Mouse (Mus musculus) CH12.LX (cell line): ENCODE measurements at regions not wholly inside any gene's neighbourhood (a gene's known extent, or its start where the extent isn't known, plus 50 kb on each side); places are given as distances from the start of the nearest gene placed in this dataset.
A peak's percentile ranks its signal among the peaks of the same experiment; 100 is the strongest.

Source experiments
- DNase-seq: peaks from one replicate; pipeline ENCODE4 v3.0.0-alpha.2; 2013; ENCODE audit errors: extremely low read depth
- H3K27ac ChIP-seq: 2 replicates; pipeline ENCODE4 v1.5.1; 2012; ENCODE audit warnings: low read depth, mild to moderate bottlenecking, control low read depth, moderate library complexity; ENCODE audit not compliant: insufficient read depth
- H3K27me3 ChIP-seq: replicated peaks from 2 replicates; pipeline ENCODE3; 2012; ENCODE audit warnings: inconsistent platforms
- H3K36me3 ChIP-seq, 2 experiments: replicated peaks in 1 of 2; 2 replicates each; pipeline versions ENCODE3 to v1.6.1; 2012; ENCODE audit warnings: inconsistent platforms in 1 of 2, low read length in 1 of 2, mild to moderate bottlenecking in 1 of 2, mixed read lengths in 1 of 2, moderate library complexity in 1 of 2; ENCODE audit not compliant: control insufficient read depth in 1 of 2, insufficient read depth in 1 of 2
- H3K4me1 ChIP-seq, 2 experiments: 2 replicates each; pipeline ENCODE4 v1.6.1; 2012; ENCODE audit warnings: inconsistent platforms in 1 of 2, moderate library complexity in 1 of 2; ENCODE audit not compliant: insufficient read depth in 2 of 2, control insufficient read depth in 1 of 2
- H3K4me2 ChIP-seq: 2 replicates; pipeline ENCODE4 v1.6.1; 2012; ENCODE audit warnings: low read depth, mild to moderate bottlenecking, control low read depth; ENCODE audit not compliant: poor library complexity, insufficient read depth, severe bottlenecking
- H3K4me3 ChIP-seq, 3 experiments: fragments of 150-350 bp in 1 of 3; sonication (generic) in 1 of 3; replicated peaks in 1 of 3; 2 replicates each; pipeline versions ENCODE3 to v1.5.1; 2011 to 2012; ENCODE audit warnings: low read depth in 2 of 3, low read length in 2 of 3, mild to moderate bottlenecking in 2 of 3, moderate library complexity in 2 of 3, control low read depth in 1 of 3, improper control_type of control experiment in 1 of 3, inconsistent platforms in 1 of 3, mixed read lengths in 1 of 3; ENCODE audit not compliant: poor library complexity in 1 of 3
- H3K79me2 ChIP-seq: replicated peaks from 2 replicates; pipeline ENCODE4 v1.6.1; 2012; ENCODE audit warnings: mild to moderate bottlenecking, moderate library complexity; ENCODE audit not compliant: control insufficient read depth, poor library complexity, insufficient read depth, severe bottlenecking; ENCODE audit errors: extremely low read depth
- H3K9ac ChIP-seq: 2 replicates; pipeline ENCODE4 v1.6.1; 2012; ENCODE audit warnings: low read depth, mild to moderate bottlenecking, control low read depth, moderate library complexity; ENCODE audit not compliant: insufficient read depth
- H3K9me3 ChIP-seq: replicated peaks from 2 replicates; pipeline ENCODE3; 2012; ENCODE audit warnings: low read length, inconsistent platforms, mixed read lengths
- BHLHE40 ChIP-seq: IDR thresholded peaks from 2 replicates; pipeline ENCODE4 v1.6.1; 2011; ENCODE audit warnings: mild to moderate bottlenecking, low read depth, low read length, improper control_type of control experiment
- CHD1 ChIP-seq: IDR thresholded peaks from 2 replicates; pipeline ENCODE4 v1.6.1; 2012; ENCODE audit warnings: low read depth, low read length, improper control_type of control experiment, inconsistent platforms
- CTCF ChIP-seq, 2 experiments: IDR thresholded peaks in 1 of 2; conservative IDR thresholded peaks in 1 of 2; 2 replicates each; pipeline ENCODE4 v1.5.1; 2011 to 2012; ENCODE audit warnings: low read depth in 2 of 2, low read length in 2 of 2, improper control_type of control experiment in 1 of 2, inconsistent platforms in 1 of 2, mild to moderate bottlenecking in 1 of 2, moderate library complexity in 1 of 2
- E2F4 ChIP-seq: IDR thresholded peaks from 2 replicates; pipeline ENCODE4 v1.6.1; 2011; ENCODE audit warnings: low read depth, low read length, improper control_type of control experiment; ENCODE audit not compliant: insufficient replicate concordance
- ELF1 ChIP-seq: IDR thresholded peaks from 2 replicates; pipeline ENCODE4 v1.6.1; 2014; ENCODE audit warnings: low read depth, mild to moderate bottlenecking, inconsistent platforms, low read length, improper control_type of control experiment
- EP300 ChIP-seq: IDR thresholded peaks from 2 replicates; pipeline ENCODE4 v1.6.1; 2011; ENCODE audit warnings: low read length, improper control_type of control experiment
- ETS1 ChIP-seq: conservative IDR thresholded peaks from 2 replicates; pipeline ENCODE4 v1.6.1; 2012; ENCODE audit warnings: low read depth, mild to moderate bottlenecking, inconsistent platforms, low read length, improper control_type of control experiment, moderate library complexity
- HCFC1 ChIP-seq: IDR thresholded peaks from 2 replicates; pipeline ENCODE4 v1.6.1; 2012; ENCODE audit warnings: low read depth, mild to moderate bottlenecking, inconsistent platforms, low read length, improper control_type of control experiment
- IRF4 ChIP-seq: IDR thresholded peaks from 2 replicates; pipeline ENCODE4 v1.6.1; 2014; ENCODE audit warnings: low read depth, mild to moderate bottlenecking, inconsistent platforms, low read length, improper control_type of control experiment
- JUN ChIP-seq: IDR thresholded peaks from 2 replicates; pipeline ENCODE4 v1.6.1; 2011; ENCODE audit warnings: low read depth, mild to moderate bottlenecking, low read length, improper control_type of control experiment, moderate library complexity; ENCODE audit not compliant: insufficient read depth
- MAFK ChIP-seq: IDR thresholded peaks from 2 replicates; pipeline ENCODE4 v1.6.1; 2011; ENCODE audit warnings: low read length, improper control_type of control experiment; ENCODE audit not compliant: insufficient replicate concordance
- MAX ChIP-seq: IDR thresholded peaks from 2 replicates; pipeline ENCODE4 v1.6.1; 2011; ENCODE audit warnings: low read length, improper control_type of control experiment
- MAZ ChIP-seq: IDR thresholded peaks from 2 replicates; pipeline ENCODE4 v1.6.1; 2012; ENCODE audit warnings: low read depth, mild to moderate bottlenecking, inconsistent platforms, low read length, improper control_type of control experiment, moderate library complexity
- MEF2A ChIP-seq: IDR thresholded peaks from 2 replicates; pipeline ENCODE4 v1.6.1; 2014; ENCODE audit warnings: low read depth, mild to moderate bottlenecking, inconsistent platforms, low read length, improper control_type of control experiment, borderline replicate concordance
- MXI1 ChIP-seq: IDR thresholded peaks from 2 replicates; pipeline ENCODE4 v1.6.1; 2011; ENCODE audit warnings: mild to moderate bottlenecking, low read depth, low read length, improper control_type of control experiment
- MYC ChIP-seq: IDR thresholded peaks from 2 replicates; pipeline ENCODE4 v1.6.1; 2011; ENCODE audit warnings: low read depth, mild to moderate bottlenecking, improper control_type of control experiment, low read length
- NELFE ChIP-seq: IDR thresholded peaks from 2 replicates; pipeline ENCODE4 v1.6.1; 2011; ENCODE audit warnings: low read depth, low read length, improper control_type of control experiment
- NRF1 ChIP-seq: IDR thresholded peaks from 2 replicates; pipeline ENCODE4 v1.6.1; 2014; ENCODE audit warnings: low read depth, mild to moderate bottlenecking, inconsistent platforms, low read length, improper control_type of control experiment, moderate library complexity
- PAX5 ChIP-seq: IDR thresholded peaks from 2 replicates; pipeline ENCODE4 v1.6.1; 2012; ENCODE audit warnings: low read length, inconsistent platforms, mixed read lengths
- POLR2A ChIP-seq: IDR thresholded peaks from 2 replicates; pipeline ENCODE4 v1.6.1; 2011; ENCODE audit warnings: low read depth, mild to moderate bottlenecking, improper control_type of control experiment, low read length
- SMC3 ChIP-seq: IDR thresholded peaks from 2 replicates; pipeline ENCODE4 v1.6.1; 2011; ENCODE audit warnings: low read depth, low read length, improper control_type of control experiment
- TCF12 ChIP-seq: IDR thresholded peaks from 2 replicates; pipeline ENCODE4 v1.6.1; 2014; ENCODE audit warnings: low read depth, mild to moderate bottlenecking, inconsistent platforms, low read length, improper control_type of control experiment
- UBTF ChIP-seq: IDR thresholded peaks from 2 replicates; pipeline ENCODE4 v1.6.1; 2012; ENCODE audit warnings: low read depth, mild to moderate bottlenecking, inconsistent platforms, low read length, improper control_type of control experiment, moderate library complexity
- USF2 ChIP-seq: conservative IDR thresholded peaks from 2 replicates; pipeline ENCODE4 v1.6.1; 2011; ENCODE audit warnings: low read depth, low read length, improper control_type of control experiment
- ZC3H11A ChIP-seq: IDR thresholded peaks from 2 replicates; pipeline ENCODE4 v1.6.1; 2012; ENCODE audit warnings: low read depth, mild to moderate bottlenecking, inconsistent platforms, low read length, improper control_type of control experiment
- ZMIZ1 ChIP-seq: IDR thresholded peaks from 2 replicates; pipeline ENCODE4 v1.6.1; 2012; ENCODE audit warnings: low read depth, mild to moderate bottlenecking, inconsistent platforms, low read length, improper control_type of control experiment
- dilution Hi-C: fragments of 300-500 bp; cut with MboI; formaldehyde crosslinking; loops from 2 replicates; pipeline ENCODE4 v1.14.3; 2020; ENCODE audit warnings: low sequenced_read_pairs; ENCODE audit not compliant: extremely low pct_unique_long_range_greater_than_20kb, extremely low pct_ligation_motif_present
- in situ Hi-C: fragments of 300-500 bp; cut with MboI; formaldehyde crosslinking; loops from 3 replicates; pipeline ENCODE4 v1.14.3; 2019; ENCODE audit warnings: low sequenced_read_pairs, low pct_ligation_motif_present, low pct_unique_long_range_greater_than_20kb, mixed read lengths

- peak overlapping the region in 1 of 3 experiments; percentile 19 for H3K4me3 ChIP-seq
- TF ChIP-seq EP300 (peak; percentile 12; the same call in 1 of the 2 replicates), ETS1 (no peak), ELF1 (no peak), IRF4 (no peak), USF2 (no peak), MAX (0 out of 2 replicates have a peak, but pooled peaks have one; percentile 24), E2F4 (no peak), MEF2A (peak; percentile 74; the same call in 1 of the 2 replicates), HCFC1 (no peak), JUN (no peak), NRF1 (no peak), MAFK (no peak), POLR2A (no peak), BHLHE40 (no peak), MXI1 (no peak), ZC3H11A (no peak), MYC (no peak), TCF12 (peak; percentile 17; the same call in 1 of the 2 replicates)
- no peak overlapping the region for H3K9ac ChIP-seq
- no peaks in the 10 kb centered on the region for H3K27me3 ChIP-seq
- H3K27ac ChIP-seq = no peak overlapping the region
- in situ Hi-C loops (no loop called here), dilution Hi-C loops (no loop called here)
- no peaks in the 10 kb centered on the region for H3K79me2 ChIP-seq
- DNase-seq = peak; percentile 62
- H3K36me3 ChIP-seq = no peaks in the 10 kb centered on the region
- H3K4me2 ChIP-seq = 0 out of 2 replicates have a peak overlapping the region, but pooled peaks have one; percentile 5
- peaks cover 5 to 35% of the 10 kb centered on the region in 2 experiments for H3K4me1 ChIP-seq
- H3K9me3 ChIP-seq = peaks cover 18% of the 10 kb centered on the region
Measured at GRCm38 (mm10) chr15:85674191-85674984, 60.4 kb upstream of the Ppara start.

- peaks cover 5 to 36% of the 10 kb centered on the region in 2 experiments for H3K4me1 ChIP-seq
- H3K9me3 ChIP-seq = peaks cover 14% of the 10 kb centered on the region
- no peak overlapping the region for H3K27ac ChIP-seq
- TF ChIP-seq MAZ (no peak), ZC3H11A (no peak), BHLHE40 (no peak), ZMIZ1 (no peak), MEF2A (no peak), SMC3 (no peak), UBTF (no peak), CTCF (conservative IDR thresholded peaks at IDR 0.05 in 1 of 2, IDR thresholded peaks at IDR 0.05 in 1 of 2; ENCODE audit: low read depth in 2 of 2, low read length in 2 of 2) (no peak), CHD1 (no peak), NRF1 (no peak), JUN (no peak), PAX5 (no peak), NELFE (no peak), HCFC1 (no peak)
- no peak overlapping the region for H3K9ac ChIP-seq
- no peaks in the 10 kb centered on the region for H3K36me3 ChIP-seq
- no peaks in the 10 kb centered on the region for H3K27me3 ChIP-seq
- in situ Hi-C loops = no loop called here
- dilution Hi-C loops = no loop called here
- H3K79me2 ChIP-seq = no peaks in the 10 kb centered on the region
- no peak overlapping the region for H3K4me3 ChIP-seq
- DNase-seq = no peak
- peak overlapping the region; percentile 7; the same call in 1 of the 2 replicates for H3K4me2 ChIP-seq
Measured at GRCm38 (mm10) chr15:85675126-85675525, 59.7 kb upstream of the Ppara start.
